Mouse (Mus musculus): ENCODE measurements at regions not wholly inside any gene's neighbourhood (a gene's known extent, or its start where the extent isn't known, plus 50 kb on each side); places are given as distances from the start of the nearest gene placed in this dataset.

DNA sequence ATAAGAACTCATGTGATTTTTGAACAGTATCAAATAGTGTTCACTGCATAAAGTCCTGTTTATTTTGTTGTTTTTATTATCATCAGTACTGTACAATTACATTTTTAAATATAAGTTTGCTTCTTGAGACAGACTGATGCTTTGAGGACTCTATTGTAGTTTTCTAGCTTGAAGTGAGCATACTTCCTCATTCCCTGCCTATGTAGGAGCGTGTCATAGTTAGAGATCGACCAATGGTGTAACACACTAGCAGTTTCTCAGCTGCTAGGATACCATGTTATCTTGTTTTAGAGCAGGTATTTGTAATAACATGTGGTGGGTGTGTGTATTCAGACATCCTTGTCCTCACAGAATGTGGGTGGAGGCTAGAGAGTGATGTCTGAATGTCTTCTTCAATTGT, 342.1 kb downstream of the Ndufa4 start:
- H3K4me1 ChIP-seq (ENCODE audit: control insufficient read depth, insufficient read depth, low read length) = no peaks in the 10 kb centered on the region
- H3K4me2 ChIP-seq (ENCODE audit: low read depth) = no peak overlapping the region
- no peaks in the 10 kb centered on the region for H3K9me3 ChIP-seq (ENCODE audit: control insufficient read depth, low read length)
- H3K27me3 ChIP-seq (ENCODE audit: control insufficient read depth, insufficient read depth, low read length) = no peaks in the 10 kb centered on the region
- no peaks in the 10 kb centered on the region for H3K36me3 ChIP-seq (ENCODE audit: control insufficient read depth, insufficient read depth, low read length)
- H3K27ac ChIP-seq (ENCODE audit: low read depth, low read length) = no peak overlapping the region
- WGBS = 91% methylated on average over 2 of the region's 2 CpGs
- H3K4me3 ChIP-seq (ENCODE audit: low read depth, low read length) = no peak overlapping the region
- ATAC-seq (ENCODE audit: insufficient read depth, low FRiP score, low TSS enrichment) = no peak
- no peak overlapping the region for H3K9ac ChIP-seq (ENCODE audit: low read length)
- DNase-seq (ENCODE audit: low spot score) = no peak

DNA sequence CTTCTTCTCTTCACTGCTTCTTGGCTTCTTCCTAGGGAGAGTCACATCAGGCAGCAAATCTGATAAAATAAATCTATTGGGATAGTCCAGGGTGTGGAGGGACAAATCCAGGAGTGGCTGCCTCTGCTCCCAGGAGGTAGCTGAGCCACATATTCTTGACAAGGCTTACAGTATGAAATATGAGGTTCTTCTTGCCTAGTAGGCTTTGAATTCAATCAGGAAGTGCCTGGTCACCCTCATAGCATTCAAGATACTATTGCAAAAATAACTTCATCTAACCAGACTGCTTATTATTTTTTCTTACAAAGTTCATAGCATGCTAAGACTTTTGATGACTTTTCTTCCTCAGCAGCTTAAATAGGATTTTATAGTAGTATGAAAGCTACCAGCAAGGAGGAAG, 356.8 kb downstream of the Ndufa4 start:
- H3K27ac ChIP-seq (ENCODE audit: low read depth, low read length) = no peak overlapping the region
- H3K4me2 ChIP-seq (ENCODE audit: low read depth) = no peak overlapping the region
- H3K4me3 ChIP-seq (ENCODE audit: low read depth, low read length) = no peak overlapping the region
- H3K4me1 ChIP-seq (ENCODE audit: control insufficient read depth, insufficient read depth, low read length) = no peaks in the 10 kb centered on the region
- H3K36me3 ChIP-seq (ENCODE audit: control insufficient read depth, insufficient read depth, low read length) = no peaks in the 10 kb centered on the region
- no peaks in the 10 kb centered on the region for H3K27me3 ChIP-seq (ENCODE audit: control insufficient read depth, insufficient read depth, low read length)
- no peak overlapping the region for H3K9ac ChIP-seq (ENCODE audit: low read length)
- DNase-seq (ENCODE audit: low spot score) = no peak
- H3K9me3 ChIP-seq (ENCODE audit: control insufficient read depth, low read length) = no peaks in the 10 kb centered on the region
- ATAC-seq (ENCODE audit: insufficient read depth, low FRiP score, low TSS enrichment) = no peak

DNA sequence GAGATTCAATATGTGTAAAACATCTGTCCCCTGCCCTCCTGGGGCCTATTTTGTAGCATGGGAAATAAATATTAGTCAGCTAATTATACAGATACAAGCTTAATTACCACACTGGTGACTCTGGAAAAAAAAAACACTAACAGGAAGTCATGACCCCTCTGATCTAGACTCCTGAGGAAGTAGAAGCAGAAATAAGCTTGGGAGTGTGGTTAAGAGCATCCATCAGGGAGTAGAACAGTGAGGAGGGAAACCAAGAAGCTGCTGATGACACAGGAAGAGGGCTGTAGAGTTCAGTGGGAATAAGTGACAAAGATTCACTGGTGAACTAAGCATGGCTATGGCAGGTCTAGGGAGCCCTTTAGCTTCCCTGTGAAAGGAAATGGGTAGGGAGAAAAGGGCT, 360.0 kb downstream of the Ndufa4 start:
- H3K27ac ChIP-seq (ENCODE audit: low read depth, low read length) = no peak overlapping the region
- ATAC-seq (ENCODE audit: insufficient read depth, low FRiP score, low TSS enrichment) (no peak), DNase-seq (ENCODE audit: low spot score) (no peak)

DNA sequence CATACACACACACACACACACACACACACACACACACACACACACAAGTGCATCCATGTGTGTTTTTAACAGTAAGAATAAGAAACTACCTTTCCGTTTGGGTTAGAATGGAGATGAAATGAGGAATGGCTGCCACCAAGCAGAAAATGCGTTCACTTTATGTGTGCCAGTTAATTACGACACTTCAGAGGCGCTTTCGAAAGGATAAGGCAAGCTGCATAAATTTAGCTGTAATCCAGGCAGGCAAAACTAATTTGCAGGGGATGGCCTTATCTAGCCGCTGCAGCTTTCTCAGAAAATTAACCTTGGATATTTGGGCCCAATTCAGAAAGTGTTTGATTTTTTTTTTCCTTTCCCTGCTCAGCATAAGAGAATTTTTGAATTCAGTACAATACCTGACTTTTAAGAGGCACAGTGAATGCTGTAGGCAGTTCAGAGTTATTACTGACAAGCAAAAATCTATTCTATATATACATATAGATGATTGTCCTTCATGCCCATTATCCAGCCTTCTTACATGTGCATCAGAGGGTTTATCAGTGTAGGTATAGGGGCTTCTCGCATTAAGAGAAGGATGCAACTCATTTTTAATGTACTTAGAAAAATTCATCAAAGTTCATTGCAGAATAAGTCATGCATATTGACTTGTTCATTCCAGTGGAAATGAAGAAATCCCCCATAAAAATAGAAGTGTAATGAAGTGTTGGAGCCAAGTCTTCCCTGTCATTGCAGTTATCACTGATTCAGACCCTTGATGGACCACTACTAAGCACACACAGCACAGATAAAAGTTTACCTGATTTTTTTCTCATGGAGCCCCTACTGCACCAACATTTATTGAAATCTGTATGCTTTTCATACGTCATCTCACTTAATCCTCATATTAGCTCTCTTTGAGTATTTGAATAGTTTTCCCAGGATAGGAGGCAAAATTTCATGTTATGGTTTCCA, 372.1 kb downstream of the Ndufa4 start:
- Histone ChIP-seq H3K36me3 (ENCODE audit: control insufficient read depth, insufficient read depth, low read length) (no peaks in the 10 kb centered on the region), H3K27me3 (ENCODE audit: control insufficient read depth, insufficient read depth, low read length) (no peaks in the 10 kb centered on the region), H3K9me3 (ENCODE audit: control insufficient read depth, low read length) (no peaks in the 10 kb centered on the region), H3K4me3 (ENCODE audit: low read depth, low read length) (no peak overlapping the region), H3K4me1 (ENCODE audit: control insufficient read depth, insufficient read depth, low read length) (no peaks in the 10 kb centered on the region), H3K4me2 (ENCODE audit: low read depth) (no peak overlapping the region), H3K27ac (ENCODE audit: low read depth, low read length) (no peak overlapping the region), H3K9ac (ENCODE audit: low read length) (no peak overlapping the region)
- no peak for DNase-seq (ENCODE audit: low spot score)
- no peak for ATAC-seq (ENCODE audit: insufficient read depth, low FRiP score, low TSS enrichment)
- WGBS = 80% methylated on average over 8 of the region's 8 CpGs

More for the DNA sequence above, 360.0 kb downstream of the Ndufa4 start:
- Histone ChIP-seq H3K9me3 (ENCODE audit: control insufficient read depth, low read length) (no peaks in the 10 kb centered on the region), H3K4me2 (ENCODE audit: low read depth) (no peak overlapping the region), H3K27me3 (ENCODE audit: control insufficient read depth, insufficient read depth, low read length) (no peaks in the 10 kb centered on the region), H3K4me3 (ENCODE audit: low read depth, low read length) (no peak overlapping the region), H3K9ac (ENCODE audit: low read length) (no peak overlapping the region), H3K36me3 (ENCODE audit: control insufficient read depth, insufficient read depth, low read length) (no peaks in the 10 kb centered on the region), H3K4me1 (ENCODE audit: control insufficient read depth, insufficient read depth, low read length) (no peaks in the 10 kb centered on the region)

DNA sequence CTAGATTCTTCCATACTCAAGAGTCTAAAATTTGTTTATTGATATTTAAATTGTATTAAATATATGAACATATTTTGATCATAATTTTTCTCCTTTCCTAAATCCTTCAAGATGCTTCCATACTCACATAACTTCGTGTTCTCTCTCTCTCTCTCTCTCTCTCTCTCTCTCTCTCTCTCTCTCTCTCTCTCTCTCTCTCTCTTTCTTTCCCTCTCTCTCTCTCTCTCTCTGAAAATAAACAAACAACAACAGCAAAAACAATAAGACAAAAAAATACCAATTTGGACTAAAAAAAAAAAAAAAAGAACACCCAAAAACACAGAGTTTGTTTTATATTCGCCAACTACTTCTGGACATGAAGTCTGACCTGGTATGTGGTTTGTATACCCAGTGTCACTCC, 404.2 kb downstream of the Ndufa4 start:
- Histone ChIP-seq H3K9ac (ENCODE audit: low read length) (no peak overlapping the region), H3K4me1 (ENCODE audit: control insufficient read depth, insufficient read depth, low read length) (no peaks in the 10 kb centered on the region), H3K36me3 (ENCODE audit: control insufficient read depth, insufficient read depth, low read length) (no peaks in the 10 kb centered on the region), H3K4me3 (ENCODE audit: low read depth, low read length) (no peak overlapping the region), H3K4me2 (ENCODE audit: low read depth) (no peak overlapping the region), H3K9me3 (ENCODE audit: control insufficient read depth, low read length) (no peaks in the 10 kb centered on the region), H3K27ac (ENCODE audit: low read depth, low read length) (no peak overlapping the region), H3K27me3 (ENCODE audit: control insufficient read depth, insufficient read depth, low read length) (no peaks in the 10 kb centered on the region)
- ATAC-seq (ENCODE audit: insufficient read depth, low FRiP score, low TSS enrichment) = no peak
- no peak for DNase-seq (ENCODE audit: low spot score)
- 92% methylated on average over 2 of the region's 2 CpGs for WGBS

DNA sequence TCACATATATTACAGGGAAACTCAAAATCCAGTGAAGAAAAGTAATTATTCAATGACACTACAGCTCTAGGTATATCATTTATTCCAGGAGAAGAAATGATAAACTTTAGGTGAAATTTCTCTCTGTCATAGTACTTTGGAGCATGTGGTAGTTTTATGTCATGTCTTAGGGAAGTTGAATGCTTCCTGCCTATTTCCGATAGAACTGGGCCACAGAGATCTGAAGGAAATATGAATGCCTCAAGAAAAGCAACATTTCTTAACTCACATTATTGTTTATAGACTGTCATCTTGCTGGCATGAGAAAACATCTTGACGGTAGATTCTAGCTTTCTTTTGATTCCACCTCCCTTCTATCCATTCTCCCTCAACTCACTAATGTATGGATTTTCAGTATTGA, 412.9 kb downstream of the Ndufa4 start:
- Histone ChIP-seq H3K36me3 (ENCODE audit: control insufficient read depth, insufficient read depth, low read length) (no peaks in the 10 kb centered on the region), H3K27ac (ENCODE audit: low read depth, low read length) (no peak overlapping the region), H3K4me2 (ENCODE audit: low read depth) (no peak overlapping the region), H3K27me3 (ENCODE audit: control insufficient read depth, insufficient read depth, low read length) (no peaks in the 10 kb centered on the region), H3K4me1 (ENCODE audit: control insufficient read depth, insufficient read depth, low read length) (no peaks in the 10 kb centered on the region), H3K9me3 (ENCODE audit: control insufficient read depth, low read length) (no peaks in the 10 kb centered on the region), H3K9ac (ENCODE audit: low read length) (no peak overlapping the region), H3K4me3 (ENCODE audit: low read depth, low read length) (no peak overlapping the region)
- WGBS = 89% methylated on average over 2 of the region's 2 CpGs
- ATAC-seq (ENCODE audit: insufficient read depth, low FRiP score, low TSS enrichment) (no peak), DNase-seq (ENCODE audit: low spot score) (no peak)

DNA sequence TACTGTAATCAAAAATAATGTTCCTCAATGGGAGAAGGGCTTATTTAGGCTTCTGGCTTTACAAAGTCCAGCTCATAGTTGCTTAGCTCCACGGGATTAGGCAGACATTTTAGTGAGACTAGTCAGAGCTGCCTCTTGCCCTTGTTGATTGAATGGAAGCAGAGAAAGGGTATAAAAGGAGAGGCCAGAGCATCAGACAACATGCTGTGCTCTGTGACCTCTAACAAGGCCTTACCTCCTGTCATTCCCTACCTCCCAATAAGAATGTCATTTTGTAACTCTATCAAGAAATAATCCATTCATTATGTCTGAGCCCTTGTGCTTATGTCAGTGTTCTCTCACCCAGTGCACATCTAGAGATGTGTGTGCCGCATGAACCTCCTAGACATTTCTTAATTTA, 430.3 kb downstream of the Ndufa4 start:
- Histone ChIP-seq H3K36me3 (ENCODE audit: control insufficient read depth, insufficient read depth, low read length) (no peaks in the 10 kb centered on the region), H3K4me3 (ENCODE audit: low read depth, low read length) (no peak overlapping the region), H3K27ac (ENCODE audit: low read depth, low read length) (no peak overlapping the region), H3K9ac (ENCODE audit: low read length) (no peak overlapping the region), H3K4me1 (ENCODE audit: control insufficient read depth, insufficient read depth, low read length) (no peaks in the 10 kb centered on the region), H3K27me3 (ENCODE audit: control insufficient read depth, insufficient read depth, low read length) (no peaks in the 10 kb centered on the region), H3K9me3 (ENCODE audit: control insufficient read depth, low read length) (no peaks in the 10 kb centered on the region), H3K4me2 (ENCODE audit: low read depth) (no peak overlapping the region)
- ATAC-seq (ENCODE audit: insufficient read depth, low FRiP score, low TSS enrichment) = no peak
- WGBS = 64% methylated on average over 2 of the region's 2 CpGs
- no peak for DNase-seq (ENCODE audit: low spot score)

Measured in neural tube, embryonic 11.5 days (tissue).